ENCODE assay signal across 19 mouse cellular contexts in the genomic region with DNA sequence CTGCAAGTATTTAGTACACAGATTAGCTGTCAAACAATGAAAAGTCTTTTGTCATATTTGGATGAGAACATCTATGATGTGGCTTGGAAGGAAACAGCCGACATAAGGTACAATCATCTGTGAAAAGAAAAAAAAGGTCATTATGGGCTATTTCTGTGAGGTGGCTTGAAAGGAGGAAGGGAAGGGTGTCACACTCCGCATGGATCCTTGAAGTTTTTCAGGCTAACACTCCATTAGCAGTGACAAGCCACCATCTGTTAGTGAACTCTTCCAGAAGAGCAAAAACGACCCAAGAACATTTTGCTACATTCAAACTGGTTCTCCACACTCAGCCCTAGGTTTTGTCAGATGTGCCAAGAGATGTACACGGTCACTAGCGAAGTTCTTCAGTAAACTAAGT.
DNase-seq lines count a peak whose midpoint lies in the region; ATAC-seq and TF ChIP-seq lines count a peak whose summit lies in the region.
"Had no signal": no experiment of that assay in that cellular context is flagged by ENCODE, and none has a peak within 500 bp of the region (broad histone marks: within the 10 kb centered on the region; RNA-seq: fewer than 3 reads in every experiment).

No protein-coding gene starts in this region.

- no peak overlapping the region for H3K27ac ChIP-seq in hindbrain, postnatal 0 days
- no peak overlapping the region for H3K27ac ChIP-seq in hindbrain, embryonic 16.5 days (ENCODE audit: low read depth, low read length)
- H3K27ac ChIP-seq: embryonic facial prominence, embryonic 15.5 days; liver, embryonic 12.5 days; midbrain, embryonic 10.5 days; neural tube, embryonic 13.5 days had no signal

- peak; percentile 15 for DNase-seq in hindbrain, postnatal 0 days (ENCODE audit: low spot score)
- DNase-seq in retina, embryonic 14.5 days (ENCODE audit: low spot score) = peak; percentile 6
- DNase-seq in retina, postnatal 1 day = no peak
- peak; percentile 34 to 43 for DNase-seq in cerebellum, postnatal 10 days
- DNase-seq in heart, postnatal 10 days = no peak
- DNase-seq in left cerebral cortex, adult 8-10 months (ENCODE audit: low spot score in 2 of 2) = no peak
- DNase-seq: adrenal gland, postnatal 10 days; B cell, adult 2 months; embryo, embryonic 11 days; heart, adult 11 months; kidney, adult 2 months; kidney, postnatal 36 days; lung, postnatal 10 days; thymus, adult 2 months had no signal

- TF ChIP-seq CTCF in hindbrain, postnatal 0 days (IDR thresholded peaks at IDR 0.05; ENCODE audit: low read depth) = no peak

- H3K36me3 ChIP-seq in hindbrain, postnatal 0 days (ENCODE audit: insufficient read depth, low read length) = no peaks in the 10 kb centered on the region
- H3K36me3 ChIP-seq in hindbrain, embryonic 16.5 days (ENCODE audit: control insufficient read depth, insufficient read depth, low read length) = no peaks in the 10 kb centered on the region
- H3K36me3 ChIP-seq: embryonic facial prominence, embryonic 15.5 days; liver, embryonic 12.5 days; midbrain, embryonic 10.5 days; neural tube, embryonic 13.5 days had no signal

- ATAC-seq in hindbrain, postnatal 0 days = no peak
- no peak for ATAC-seq in hindbrain, embryonic 16.5 days
- ATAC-seq: liver, embryonic 12.5 days had no signal

- intact Hi-C loops in heart, postnatal 10 days (cut with DNase I) = no loop called here

- WGBS in hindbrain, postnatal 0 days = 59% methylated on average over 5 of the region's 5 CpGs
- WGBS in hindbrain, embryonic 16.5 days = 69% methylated on average over 5 of the region's 5 CpGs

- no peak overlapping the region for H3K4me2 ChIP-seq in hindbrain, postnatal 0 days (ENCODE audit: low read depth, low read length)
- H3K4me2 ChIP-seq in hindbrain, embryonic 16.5 days (ENCODE audit: low read length) = no peak overlapping the region
- H3K4me2 ChIP-seq: embryonic facial prominence, embryonic 15.5 days; liver, embryonic 12.5 days; neural tube, embryonic 13.5 days had no signal

- no peaks in the 10 kb centered on the region for H3K9me3 ChIP-seq in hindbrain, postnatal 0 days (ENCODE audit: low read length)
- no peaks in the 10 kb centered on the region for H3K9me3 ChIP-seq in hindbrain, embryonic 16.5 days (ENCODE audit: control insufficient read depth, low read length)
- H3K9me3 ChIP-seq: embryonic facial prominence, embryonic 15.5 days; liver, embryonic 12.5 days; midbrain, embryonic 10.5 days; neural tube, embryonic 13.5 days had no signal

- no peaks in the 10 kb centered on the region for H3K4me1 ChIP-seq in hindbrain, postnatal 0 days (ENCODE audit: insufficient read depth, low read length)
- H3K4me1 ChIP-seq in hindbrain, embryonic 16.5 days (ENCODE audit: control insufficient read depth, insufficient read depth, low read depth, low read length) = no peaks in the 10 kb centered on the region
- H3K4me1 ChIP-seq: embryonic facial prominence, embryonic 15.5 days; liver, embryonic 12.5 days; midbrain, embryonic 10.5 days; neural tube, embryonic 13.5 days had no signal

- H3K27me3 ChIP-seq in hindbrain, postnatal 0 days (ENCODE audit: insufficient read depth, low read length) = no peaks in the 10 kb centered on the region
- no peaks in the 10 kb centered on the region for H3K27me3 ChIP-seq in hindbrain, embryonic 16.5 days (replicated peaks; ENCODE audit: control insufficient read depth, insufficient read depth, low read length)
- H3K27me3 ChIP-seq: embryonic facial prominence, embryonic 15.5 days; liver, embryonic 12.5 days; neural tube, embryonic 13.5 days had no signal

- H3K4me3 ChIP-seq in hindbrain, postnatal 0 days (ENCODE audit: low read length) = no peak overlapping the region
- no peak overlapping the region for H3K4me3 ChIP-seq in hindbrain, embryonic 16.5 days (ENCODE audit: low read length)
- H3K4me3 ChIP-seq: embryonic facial prominence, embryonic 15.5 days; liver, embryonic 12.5 days; midbrain, embryonic 10.5 days; neural tube, embryonic 13.5 days had no signal

- H3K9ac ChIP-seq in hindbrain, postnatal 0 days (replicated peaks; ENCODE audit: low read length) = no peak overlapping the region
- H3K9ac ChIP-seq in hindbrain, embryonic 16.5 days (ENCODE audit: low read depth, low read length) = no peak overlapping the region
- H3K9ac ChIP-seq: embryonic facial prominence, embryonic 15.5 days; liver, embryonic 12.5 days; neural tube, embryonic 13.5 days had no signal

Comparison
In these comparisons a context has a peak if more than half of its experiments do, and no peak if none do; other contexts are left out.
1. DNase-seq: peak in hindbrain, postnatal 0 days (single experiment), retina, embryonic 14.5 days (single experiment) and cerebellum, postnatal 10 days (2 of 2); none in retina, postnatal 1 day (single experiment), heart, postnatal 10 days (0 of 2) and left cerebral cortex, adult 8-10 months (0 of 2).